ENCODE assay signal across 19 mouse cellular contexts in the genomic region with DNA sequence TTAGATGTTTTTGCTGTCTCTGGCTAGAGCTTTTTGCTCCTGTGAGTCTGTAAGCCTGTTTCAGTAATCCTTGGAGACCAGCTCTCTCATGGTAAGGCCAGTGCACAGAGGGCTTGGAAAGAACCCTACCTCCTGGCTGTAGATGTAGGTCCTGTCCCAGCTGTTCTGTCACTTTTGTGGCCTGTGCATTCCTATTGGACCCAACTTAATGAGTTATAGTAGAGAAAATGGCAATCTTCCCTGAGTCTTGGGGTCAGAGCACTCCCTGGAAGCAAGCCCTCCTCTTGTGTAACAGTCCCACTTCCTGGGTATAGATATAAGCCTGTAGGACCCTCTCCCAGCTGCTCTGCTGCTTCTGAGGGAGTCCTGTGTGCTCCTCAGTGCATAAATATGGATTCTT.
"Had no signal": no experiment of that assay in that cellular context is flagged by ENCODE, and none has a peak within 500 bp of the region (broad histone marks: within the 10 kb centered on the region; RNA-seq: fewer than 3 reads in every experiment).

No protein-coding gene starts in this region.

- H3K36me3 ChIP-seq: liver, embryonic 15.5 days; lung, embryonic 15.5 days; midbrain, embryonic 13.5 days; midbrain, embryonic 15.5 days; neural tube, embryonic 12.5 days had no signal

- H3K27ac ChIP-seq: liver, embryonic 15.5 days; lung, embryonic 15.5 days; macrophage; midbrain, embryonic 13.5 days; midbrain, embryonic 15.5 days; neural tube, embryonic 12.5 days had no signal

- DNase-seq: liver, postnatal 0 days; lung, adult 2 months; lung, postnatal 14 days; lung, postnatal 36 days; right cerebral cortex, postnatal 25 days; right cerebral cortex, postnatal 4 days; spleen, adult 18-20 months; thymus, adult 18-20 months; thymus, postnatal 25 days; thymus, postnatal 4 days had no signal

- H3K4me2 ChIP-seq: liver, embryonic 15.5 days; lung, embryonic 15.5 days; midbrain, embryonic 11.5 days; midbrain, embryonic 13.5 days; midbrain, embryonic 15.5 days; neural tube, embryonic 12.5 days had no signal

- H3K4me1 ChIP-seq: liver, embryonic 15.5 days; lung, embryonic 15.5 days; midbrain, embryonic 13.5 days; midbrain, embryonic 15.5 days; neural tube, embryonic 12.5 days had no signal

- H3K9ac ChIP-seq: liver, embryonic 15.5 days; liver, postnatal 0 days; lung, embryonic 15.5 days; midbrain, embryonic 13.5 days; midbrain, embryonic 15.5 days; neural tube, embryonic 12.5 days had no signal

- H3K9me3 ChIP-seq: liver, embryonic 15.5 days; lung, embryonic 15.5 days; midbrain, embryonic 13.5 days; midbrain, embryonic 15.5 days; neural tube, embryonic 12.5 days had no signal

- H3K27me3 ChIP-seq: liver, embryonic 15.5 days; lung, embryonic 15.5 days; megakaryocyte, embryonic 14.5 days; midbrain, embryonic 13.5 days; midbrain, embryonic 15.5 days; neural tube, embryonic 12.5 days had no signal

- ATAC-seq: liver, postnatal 0 days; lung, postnatal 0 days; midbrain, embryonic 13.5 days; midbrain, embryonic 15.5 days had no signal

- H3K4me3 ChIP-seq: liver, embryonic 15.5 days; lung, embryonic 15.5 days; megakaryocyte, embryonic 14.5 days; midbrain, embryonic 13.5 days; midbrain, embryonic 15.5 days; neural tube, embryonic 12.5 days had no signal
